Mouse (Mus musculus) urinary bladder, postnatal 36 days (tissue): ENCODE data around the gene Fgf3.

Experiments
- DNase-seq, 2 experiments: peaks; one replicate each; pipeline ENCODE4 v3.0.0; 2022; ENCODE audit warnings: low spot score in 2 of 2, mixed read lengths in 1 of 2

Gene Fgf3

DNA sequence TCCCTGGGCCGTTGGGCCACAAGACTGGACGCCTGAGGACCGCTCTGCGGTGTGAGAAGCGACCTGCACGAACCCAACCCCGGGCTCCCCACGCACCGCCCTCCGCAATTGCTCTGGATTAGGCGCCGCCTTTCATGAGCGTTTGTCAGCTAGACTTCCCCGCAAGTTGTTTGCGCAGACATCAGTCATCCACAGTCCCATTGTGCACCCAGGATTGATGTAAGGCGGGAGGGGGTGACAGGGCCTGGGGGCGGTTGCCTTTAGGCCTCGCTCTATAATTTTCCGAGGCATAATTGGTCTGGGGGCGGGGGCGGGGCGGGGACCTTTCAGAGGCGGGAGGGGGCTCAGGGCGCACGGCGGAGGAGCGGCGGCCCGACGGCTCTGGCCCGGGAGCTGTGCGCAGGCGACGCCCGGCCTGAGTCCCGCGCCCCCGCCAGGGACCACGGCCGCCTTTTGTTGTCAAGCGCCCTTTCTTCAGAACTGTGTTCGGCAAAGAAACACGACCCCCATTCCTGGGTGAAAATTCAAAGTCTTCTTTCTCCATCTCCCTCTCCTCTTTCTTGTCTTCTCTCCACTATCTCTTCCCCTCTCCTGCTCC is at the start of gene Fgf3:
Gene Fgf3, plus strand, starts transcription at position 193 of the 598 bp plus-strand sequence.
- no peak for DNase-seq

DNA sequence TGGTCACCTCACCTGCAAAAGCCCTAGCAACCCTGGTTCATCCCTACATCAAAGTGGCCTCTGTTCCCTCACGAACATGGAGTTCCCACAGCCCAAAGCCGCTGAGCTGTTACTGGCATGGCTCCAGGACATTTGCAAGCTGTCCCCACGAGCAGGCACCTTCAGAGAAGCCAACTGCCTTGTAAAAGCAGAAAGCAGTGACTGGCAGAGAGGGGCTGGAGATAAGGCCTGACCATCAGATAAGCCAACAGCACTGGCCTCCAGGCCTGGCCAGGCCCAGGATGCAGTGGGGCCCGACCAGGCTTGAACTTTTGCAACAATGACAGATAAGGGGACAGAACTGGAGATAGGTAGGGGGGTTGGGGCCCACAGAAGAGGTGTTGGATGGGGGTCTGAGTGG is 49.3 kb upstream of the Fgf3 start:
- no peak for DNase-seq

DNA sequence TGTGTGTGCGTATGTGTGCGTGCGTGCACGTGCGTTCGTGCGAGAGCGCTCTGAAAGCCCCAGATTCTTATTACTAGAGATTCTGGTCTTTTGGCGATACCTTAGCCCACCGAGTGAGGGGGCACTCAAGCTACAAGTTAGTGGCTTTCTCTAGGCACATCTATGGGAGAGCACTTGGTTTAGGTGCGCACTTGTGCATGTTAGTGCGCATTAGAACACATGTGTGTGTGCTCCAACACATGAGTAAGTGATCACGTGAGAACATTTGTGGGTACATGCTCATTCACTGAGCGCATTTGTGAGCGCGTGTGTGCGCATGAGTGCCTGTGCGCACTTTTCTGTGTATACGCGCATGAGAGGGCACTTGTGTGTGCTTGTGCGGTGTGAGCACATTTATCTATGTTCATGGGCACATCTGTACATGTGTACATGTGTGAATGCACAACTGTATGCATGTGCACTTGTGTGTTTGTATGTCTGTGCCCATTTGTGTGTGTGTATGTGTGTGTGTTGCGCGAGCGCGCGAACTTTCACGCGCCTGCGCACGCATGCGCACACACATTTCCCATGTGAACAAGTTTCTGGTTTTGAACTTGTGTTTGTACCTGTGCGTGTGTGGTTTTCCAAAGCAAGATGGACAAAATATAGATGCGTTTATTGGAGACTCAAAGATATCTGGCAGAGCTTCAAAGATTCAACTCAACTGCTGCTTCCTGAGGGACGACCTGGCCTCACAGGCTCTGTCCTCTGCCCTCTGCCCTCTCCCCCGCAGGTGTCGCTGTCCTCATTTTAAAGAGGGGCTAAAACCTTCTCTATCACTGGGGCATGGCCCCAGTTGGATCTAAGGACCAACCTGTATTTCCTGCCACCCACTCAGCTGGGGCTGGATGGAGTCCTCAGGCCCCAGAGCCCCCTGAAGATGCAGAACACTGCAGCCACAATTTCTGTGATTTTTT is 48.0 kb upstream of the Fgf3 start:
- no peak for DNase-seq

DNA sequence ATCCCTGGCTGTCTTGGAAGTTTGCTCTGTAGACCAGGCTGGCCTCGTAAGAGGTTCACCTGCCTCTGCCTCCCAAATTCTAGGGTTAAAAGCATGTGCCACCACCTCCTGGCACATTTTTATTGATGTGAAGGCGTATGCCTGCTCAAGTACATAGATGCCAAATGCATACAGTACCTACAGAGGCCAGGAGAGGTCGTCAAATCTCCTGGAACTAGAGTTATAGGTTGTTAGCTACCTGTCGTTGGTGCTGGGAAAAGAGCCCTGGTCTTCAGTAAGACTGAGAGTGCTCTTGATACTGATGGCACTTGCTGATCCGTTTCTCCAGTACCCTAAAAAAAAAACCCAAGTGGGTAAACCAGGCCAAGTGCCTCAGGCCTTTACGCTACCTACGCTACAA is 46.5 kb upstream of the Fgf3 start:
- DNase-seq, result no peak

DNA sequence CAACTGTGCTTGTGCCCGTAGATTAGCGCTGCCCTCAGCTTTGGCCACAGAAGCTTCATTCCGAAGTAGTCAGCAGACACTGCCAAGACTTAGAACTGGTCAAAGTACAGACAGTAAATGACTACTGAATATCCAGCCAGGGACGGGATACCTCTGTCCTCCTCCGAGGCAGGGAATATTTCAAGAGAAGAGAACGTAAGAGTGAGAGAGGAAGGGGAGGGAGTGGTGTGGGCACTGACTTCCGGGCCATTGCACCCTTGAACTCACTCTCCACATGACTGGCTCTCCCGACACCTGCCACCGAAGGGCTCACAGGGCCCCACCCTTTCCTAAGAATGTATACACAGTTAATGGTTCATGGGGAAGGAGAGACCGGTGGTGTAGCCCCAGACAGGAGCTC is 44.6 kb upstream of the Fgf3 start:
- no peak for DNase-seq

DNA sequence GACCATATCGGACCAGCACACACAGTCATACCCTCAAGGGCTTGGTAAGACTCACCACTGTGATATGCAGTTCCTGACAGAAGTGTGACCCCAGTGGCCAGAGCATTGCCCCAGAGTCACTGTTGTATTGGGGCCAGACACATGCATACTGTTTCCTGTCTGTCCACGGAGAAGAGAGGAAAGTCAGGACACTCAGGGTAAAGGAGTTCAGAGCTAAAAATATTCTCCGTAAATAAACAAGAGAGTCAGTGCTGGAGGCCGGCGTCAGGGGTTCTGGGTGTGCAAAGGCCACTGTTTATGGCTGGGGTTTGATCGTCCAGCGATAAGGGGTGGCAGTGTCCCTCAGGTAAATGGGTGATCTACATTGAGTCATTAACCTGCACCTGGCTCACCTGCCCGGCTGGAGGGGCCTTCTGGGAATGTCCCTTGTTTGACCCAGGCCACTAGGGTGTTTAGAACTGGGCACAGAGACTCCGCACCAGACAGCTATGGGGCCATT is 41.9 kb upstream of the Fgf3 start:
- no peak for DNase-seq

DNA sequence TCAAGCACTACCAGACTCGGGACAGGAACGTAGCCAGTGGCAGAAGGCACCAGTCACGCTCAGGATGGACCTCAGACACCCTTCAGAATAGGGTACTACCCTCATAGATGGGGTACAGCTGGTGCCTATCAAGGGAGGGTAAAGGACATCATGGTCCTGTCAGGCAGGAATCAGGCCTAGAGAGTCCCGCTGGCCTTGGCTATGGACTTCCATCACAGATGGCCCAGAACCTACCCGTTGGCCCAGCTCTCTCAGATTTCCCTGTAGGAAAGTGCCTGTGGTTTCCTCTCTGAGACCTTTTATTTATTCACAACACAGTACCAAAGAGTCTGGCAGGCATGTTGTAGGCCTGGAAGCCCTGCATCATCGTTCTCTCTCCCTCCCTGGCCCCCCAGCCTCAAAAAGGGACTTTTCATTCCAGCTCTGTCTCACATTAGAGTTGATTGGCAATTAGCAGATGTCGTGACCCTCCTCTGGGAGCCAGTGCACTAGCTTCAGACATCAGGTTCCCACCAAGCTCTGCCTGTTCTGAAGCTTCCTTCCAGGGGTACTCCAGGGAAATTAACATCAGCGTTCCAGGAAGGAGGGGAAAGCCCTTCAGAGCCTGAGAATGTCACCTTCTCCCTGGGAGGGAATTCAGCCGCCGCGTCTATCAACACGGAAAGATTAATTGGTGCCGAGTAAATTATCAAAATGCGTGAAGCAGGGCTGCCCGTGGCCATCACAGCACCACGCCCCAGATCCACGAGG is 40.7 kb upstream of the Fgf3 start:
- no peak for DNase-seq

GRCm38 (mm10) chr7:144798471-144798870 is 39.4 kb upstream of the Fgf3 start:
- no peak for DNase-seq

GRCm38 (mm10) chr7:144807036-144807435 is 30.8 kb upstream of the Fgf3 start:
- DNase-seq, result no peak

- DNase-seq, result no peak
Observed at GRCm38 (mm10) chr7:144807976-144808577, 29.8 kb upstream of the Fgf3 start.

DNA sequence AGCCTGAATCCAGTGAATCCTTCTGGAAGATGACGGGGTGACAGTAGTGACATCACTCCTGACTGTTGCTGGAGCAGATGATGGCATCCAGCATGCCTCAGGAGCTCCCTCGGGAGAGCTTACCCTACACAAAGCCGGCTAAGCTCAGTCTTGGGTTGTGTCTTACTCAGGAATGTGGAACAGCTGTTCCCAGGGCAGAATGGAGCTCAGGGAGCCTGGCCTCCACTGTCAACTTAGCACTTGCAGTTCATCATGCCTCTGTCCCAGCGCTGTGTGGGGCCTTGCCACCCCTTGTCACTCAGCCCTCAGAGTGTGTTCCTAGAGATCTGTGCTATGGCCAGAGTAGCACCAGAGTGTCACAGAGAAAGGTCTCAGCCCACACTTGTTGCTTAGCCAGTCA is 26.4 kb upstream of the Fgf3 start:
- DNase-seq, result no peak

DNA sequence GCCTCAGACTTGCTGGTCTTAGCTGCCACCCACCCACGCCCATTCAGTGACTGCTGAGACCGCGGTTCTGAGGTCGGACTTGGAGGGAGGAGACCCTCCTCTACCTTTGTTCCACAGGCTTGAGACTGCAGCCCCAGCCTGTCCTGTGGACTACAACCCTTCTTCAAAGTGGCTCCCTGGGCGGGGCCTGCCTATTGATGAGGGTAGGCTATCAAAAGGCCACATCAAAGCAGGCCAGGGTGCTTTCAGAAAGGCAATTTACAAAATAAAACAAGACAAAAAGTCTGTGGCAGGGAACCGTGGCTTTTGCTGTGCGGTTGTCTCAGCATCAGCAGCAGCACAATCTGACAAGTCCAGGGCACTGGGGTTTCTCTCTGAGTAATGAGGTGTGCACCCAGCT is 16.0 kb upstream of the Fgf3 start:
- no peak for DNase-seq

- DNase-seq, result no peak
Observed at GRCm38 (mm10) chr7:144823988-144824387, 13.9 kb upstream of the Fgf3 start.

DNA sequence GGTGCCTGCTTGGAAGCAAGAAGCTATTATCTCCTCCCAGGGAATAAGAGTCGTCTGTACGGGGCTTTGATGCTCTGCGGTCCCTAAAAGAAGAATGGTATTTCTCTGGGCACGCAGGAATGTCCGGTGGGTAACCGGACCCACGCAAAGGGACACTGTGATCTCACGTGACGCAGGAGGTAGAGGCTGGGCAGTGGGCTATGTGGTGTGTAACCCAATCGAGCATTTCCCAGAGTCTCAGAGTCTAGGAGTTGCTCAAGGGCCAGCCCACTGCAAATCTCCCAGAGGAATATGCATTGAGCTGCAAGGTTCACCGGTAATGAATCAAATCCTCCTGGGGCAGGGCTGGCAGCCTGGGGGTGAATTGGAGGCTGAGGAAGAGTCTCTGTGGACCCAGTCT is 9.5 kb upstream of the Fgf3 start:
- no peak for DNase-seq

DNA sequence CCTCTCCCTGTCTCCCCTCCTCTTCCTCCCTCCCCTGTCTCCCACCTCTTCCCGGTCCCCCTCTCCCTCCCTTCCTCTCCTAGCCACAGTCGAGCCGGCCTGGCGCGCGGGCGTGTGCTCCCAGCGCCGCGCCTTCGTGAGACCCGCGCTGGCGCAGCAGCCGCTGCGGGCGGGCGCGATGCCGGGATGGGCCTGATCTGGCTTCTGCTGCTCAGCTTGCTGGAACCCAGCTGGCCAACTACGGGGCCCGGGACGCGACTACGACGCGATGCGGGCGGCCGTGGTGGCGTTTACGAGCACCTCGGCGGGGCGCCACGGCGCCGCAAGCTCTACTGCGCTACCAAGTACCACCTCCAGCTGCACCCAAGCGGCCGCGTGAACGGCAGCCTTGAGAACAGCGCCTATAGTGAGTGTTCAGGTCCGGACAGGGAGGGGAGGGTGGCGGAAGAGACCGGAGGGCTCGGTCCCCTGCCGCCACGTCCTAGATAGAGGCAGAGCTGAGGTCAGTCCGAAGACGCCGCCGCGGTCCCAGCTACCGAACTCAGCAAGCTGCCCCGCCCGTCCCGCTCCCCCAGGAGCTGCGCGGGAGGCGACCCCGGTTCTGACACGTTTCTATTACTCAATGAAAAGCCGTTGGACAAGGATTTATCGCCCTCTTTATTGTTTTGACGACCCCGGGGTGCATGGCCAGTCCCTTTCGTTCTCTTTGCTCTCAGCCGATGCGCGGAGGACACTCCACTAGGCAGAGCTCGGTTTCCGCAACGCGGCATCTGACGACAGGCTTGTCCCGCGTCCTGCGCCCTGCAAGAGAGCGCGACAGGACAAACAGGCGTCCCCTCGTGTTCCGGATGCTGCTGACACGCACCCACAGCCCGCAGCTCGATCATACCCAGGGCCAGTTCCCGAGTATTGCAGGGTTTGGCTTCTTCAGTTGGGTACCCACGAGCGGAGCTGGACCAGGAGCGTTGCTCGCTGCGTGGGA is 930 bp downstream of the Fgf3 start:
- DNase-seq, result no peak

DNA sequence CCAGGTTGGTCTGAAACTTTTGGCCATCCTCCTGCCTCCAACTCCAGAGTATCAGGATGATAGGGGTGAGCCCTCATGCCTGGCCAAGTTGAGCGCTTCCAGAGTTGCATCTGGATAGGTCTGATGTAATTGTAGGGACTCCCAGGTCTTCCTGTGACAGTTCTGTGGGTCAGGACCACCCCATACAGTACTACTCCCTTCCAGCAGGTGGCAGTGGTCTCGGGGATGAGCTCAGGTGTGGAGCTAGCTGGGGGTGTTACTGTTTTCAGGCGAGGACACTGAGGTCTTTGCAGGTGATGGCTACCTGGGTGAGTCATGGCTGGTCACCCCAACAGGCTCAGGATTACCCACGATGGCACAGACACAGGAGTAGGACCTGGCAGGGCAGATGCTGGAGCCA is 8.3 kb downstream of the Fgf3 start:
- peak; percentile 16 to 23 for DNase-seq

DNA sequence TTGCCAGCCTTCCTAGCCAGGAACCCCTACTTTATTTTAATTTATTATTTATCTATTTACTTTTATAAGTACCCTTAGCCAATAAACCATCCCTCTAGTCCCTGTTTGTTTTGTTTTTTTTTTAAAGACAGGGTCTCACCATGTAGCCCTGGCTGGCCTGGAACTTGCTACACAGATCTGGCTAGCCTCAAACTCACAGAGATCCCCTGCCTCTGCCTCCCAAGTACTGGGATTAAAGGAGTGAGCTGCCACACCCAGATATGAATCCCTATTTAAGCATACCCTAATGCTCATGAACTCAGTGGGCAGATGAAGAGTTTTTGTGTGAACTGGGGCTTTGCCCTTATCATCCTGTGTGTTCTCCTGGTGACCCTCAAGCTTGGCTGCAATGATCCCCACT is 9.2 kb downstream of the Fgf3 start, which contains the start of gene Fgf4:
Gene Fgf4, plus strand, starts transcription at position 301 of the 400 bp plus-strand sequence.
- no peak for DNase-seq

GRCm38 (mm10) chr7:144851321-144851720 is 13.4 kb downstream of the Fgf3 start:
- no peak for DNase-seq

- DNase-seq, result no peak
Observed at GRCm38 (mm10) chr7:144854966-144855365, 17.1 kb downstream of the Fgf3 start.

GRCm38 (mm10) chr7:144857158-144857557 is 19.3 kb downstream of the Fgf3 start:
- DNase-seq, result no peak
